Mouse (Mus musculus) liver, postnatal 0 days (tissue): Measurements from ENCODE around the gene Psmc3ip.

Experiments
- CTCF ChIP-seq: sonication (generic); IDR thresholded peaks from 2 replicates; pipeline ENCODE4 v1.5.1; 2016; ENCODE audit warnings: antibody characterized with exemption, low read depth
- EP300 ChIP-seq: IDR thresholded peaks from 2 replicates; pipeline ENCODE4 v1.6.1; 2016; ENCODE audit warnings: antibody characterized with exemption, low read depth, mild to moderate bottlenecking

DNA sequence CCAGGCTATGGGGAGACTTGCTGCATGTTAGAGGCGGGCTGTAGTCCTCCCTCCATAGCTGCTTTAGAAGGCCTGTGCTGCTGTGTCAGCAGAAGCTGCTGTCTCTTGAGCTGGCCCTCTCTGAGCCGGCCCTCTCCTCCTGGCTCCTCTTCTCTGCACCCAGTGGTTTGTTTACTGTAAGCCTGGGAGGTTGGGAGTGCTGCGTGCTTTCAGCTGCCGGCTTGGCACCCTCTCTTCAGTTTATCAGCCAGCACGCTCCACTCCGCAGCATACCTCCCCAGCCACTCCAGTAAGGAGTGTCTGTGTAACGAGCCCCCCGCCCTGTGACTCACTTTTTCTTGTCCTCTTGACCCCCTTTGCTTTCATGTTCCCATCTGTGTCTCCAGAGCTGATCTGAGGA lies 38.4 kb downstream of the Psmc3ip start:
- TF ChIP-seq EP300 = no peak
- no peak for TF ChIP-seq CTCF
